Mouse (Mus musculus) midbrain, embryonic 14.5 days (tissue): ENCODE data around the gene Nlrp1b. TPM values are rescaled to one million over a fixed set of nuclear protein-coding genes. Genes with fewer than 3 reads are reported as not detected.

Experiments used
- ATAC-seq: fragments of 200-750 bp; cut with Nextera tagmentation; 2 replicates; pipeline ENCODE4 v1.8.0; 2017; ENCODE audit warnings: moderate number of reproducible peaks, moderate library complexity; ENCODE audit not compliant: low FRiP score, low TSS enrichment
- DNase-seq: peaks from one replicate; pipeline ENCODE4 v3.0.0-alpha.2; 2015
- H3K27ac ChIP-seq: fragments of 300-500 bp; sonication (generic); replicated peaks from 2 replicates; pipeline ENCODE4 v1.5.1; 2014; ENCODE audit warnings: mild to moderate bottlenecking, low read depth, low read length, moderate library complexity
- H3K27me3 ChIP-seq: fragments of 300-500 bp; sonication (generic); 2 replicates; pipeline ENCODE4 v1.6.1; 2014; ENCODE audit warnings: low read length, control low read depth, mixed read lengths; ENCODE audit not compliant: control insufficient read depth, insufficient read depth
- H3K36me3 ChIP-seq: fragments of 300-500 bp; sonication (generic); 2 replicates; pipeline ENCODE4 v1.6.1; 2014; ENCODE audit warnings: low read length, control low read depth; ENCODE audit not compliant: control insufficient read depth, insufficient read depth
- H3K4me1 ChIP-seq: fragments of 300-500 bp; sonication (generic); 2 replicates; pipeline ENCODE4 v1.6.1; 2014; ENCODE audit warnings: mild to moderate bottlenecking, antibody characterized with exemption, low read length, control low read depth; ENCODE audit not compliant: control insufficient read depth, insufficient read depth
- H3K4me2 ChIP-seq: fragments of 300-500 bp; sonication (generic); 2 replicates; pipeline ENCODE4 v1.6.1; 2014; ENCODE audit warnings: mild to moderate bottlenecking, low read length, moderate library complexity
- H3K4me3 ChIP-seq: fragments of 300-500 bp; sonication (generic); replicated peaks from 2 replicates; pipeline ENCODE4 v1.5.1; 2014; ENCODE audit warnings: low read depth, low read length
- H3K9ac ChIP-seq: fragments of 300-500 bp; sonication (generic); replicated peaks from 2 replicates; pipeline ENCODE4 v1.6.1; 2014; ENCODE audit warnings: mild to moderate bottlenecking, low read length, moderate library complexity
- H3K9me3 ChIP-seq: fragments of 300-500 bp; sonication (generic); 2 replicates; pipeline ENCODE4 v1.6.1; 2016; ENCODE audit warnings: low read length, control low read depth, mixed read lengths; ENCODE audit not compliant: control insufficient read depth
- WGBS: fragments of 180-500 bp; shearing (Covaris S2); extraction: QIAGEN DNeasy Blood & Tissue Kit; methylation state at CpG from one replicate; pipeline ENCODE4 v1.1.7; 2014; 5-methylcytosine and 5-hydroxymethylcytosine counted together
- polyA plus RNA-seq: library from polyadenylated mRNA; unstranded; fragments of >200 nt; fragmentation: Nextera tagmentation; extraction: Ambion mirVana; gene quantifications from 2 replicates; pipeline ENCODE4 v1.2.1, GENCODE M21; 2014

Nlrp1b gene
- polyA plus RNA-seq = not detected in 2 replicates

DNA sequence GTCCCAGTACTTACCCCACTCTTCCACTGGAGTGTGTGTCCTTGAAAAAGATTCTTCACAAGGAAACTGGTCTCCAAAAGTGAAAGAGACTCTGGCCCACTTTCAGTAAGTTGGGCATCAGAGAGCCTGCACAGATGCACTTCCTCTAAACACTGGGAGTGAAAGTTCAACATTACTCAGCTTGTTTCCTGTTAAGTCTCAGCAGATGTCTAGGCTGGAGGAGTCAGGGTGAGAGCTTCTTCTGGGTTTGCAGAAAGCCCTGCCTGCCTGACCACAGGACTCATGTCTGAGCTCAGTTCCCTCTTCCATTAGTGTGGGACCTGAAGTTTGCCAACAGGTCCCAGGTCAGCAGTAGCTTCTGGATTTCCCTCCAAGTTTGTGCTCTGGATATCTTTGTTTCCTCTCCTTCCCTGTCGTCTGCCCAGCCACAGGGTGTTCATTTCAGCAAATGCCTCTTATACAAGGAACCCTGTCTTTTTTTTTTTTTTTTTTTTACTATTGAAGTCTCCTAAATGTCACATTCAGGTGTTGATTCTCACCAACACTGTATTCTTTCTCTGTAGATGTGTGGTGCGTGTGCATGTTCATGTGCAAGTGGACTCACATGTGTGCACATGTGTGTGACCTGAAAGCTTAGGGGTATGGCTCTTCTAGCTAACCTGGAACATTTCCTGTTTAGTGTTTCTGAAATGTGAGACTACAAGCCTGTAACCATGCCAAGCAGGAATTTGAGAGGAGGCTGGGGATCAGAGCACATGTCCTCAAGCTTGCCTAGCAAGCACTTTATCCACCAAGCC is at the start of gene Nlrp1b:
Gene Nlrp1b, minus strand, starts transcription at position 50 of the 797 bp plus-strand sequence.
- WGBS = 80% methylated on average over 2 of the region's 2 CpGs

DNA sequence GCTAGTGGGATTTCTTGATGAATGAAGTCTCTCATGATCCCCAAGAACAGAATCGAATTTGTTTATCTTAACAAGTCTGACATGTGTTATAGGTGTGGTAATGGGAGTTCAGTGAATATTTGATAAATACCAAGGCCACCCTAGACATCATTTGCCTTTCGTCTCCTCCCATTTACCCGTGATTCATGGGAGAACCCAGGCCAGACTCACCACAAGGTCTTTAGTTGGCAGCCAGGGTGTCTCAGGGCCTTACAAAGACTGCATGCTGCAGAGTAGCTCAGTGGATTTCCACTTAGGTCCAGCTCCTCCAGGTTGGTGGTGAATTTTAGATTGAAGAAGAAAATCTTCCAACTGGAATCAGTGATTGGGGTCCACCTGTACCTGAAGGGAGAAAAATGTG is 30.5 kb upstream of the Nlrp1b start:
- H3K4me1 ChIP-seq = no peaks in the 10 kb centered on the region
- H3K36me3 ChIP-seq = no peaks in the 10 kb centered on the region
- H3K27me3 ChIP-seq = no peaks in the 10 kb centered on the region
- H3K9ac ChIP-seq = no peak overlapping the region
- DNase-seq (no peak), ATAC-seq (no peak)
- H3K4me3 ChIP-seq = no peak overlapping the region
- 83% methylated on average over 3 of the region's 3 CpGs for WGBS
- no peak overlapping the region for H3K4me2 ChIP-seq
- no peak overlapping the region for H3K27ac ChIP-seq
- no peaks in the 10 kb centered on the region for H3K9me3 ChIP-seq

More for the DNA sequence above, at the start of gene Nlrp1b:
- no peak within 1 kb of the TSS for H3K4me2 ChIP-seq
- H3K27ac ChIP-seq = no peak within 1 kb of the TSS
- no peak within 1 kb of the TSS for H3K9ac ChIP-seq
- H3K4me1 ChIP-seq = no peaks in the 10 kb centered on the region
- ATAC-seq = no peak
- H3K27me3 ChIP-seq = no peaks in the 10 kb centered on the region
- DNase-seq = no peak
- H3K9me3 ChIP-seq = no peaks in the 10 kb centered on the region
- H3K36me3 ChIP-seq = no peaks in the 10 kb centered on the region
- H3K4me3 ChIP-seq = no peak within 1 kb of the TSS

DNA sequence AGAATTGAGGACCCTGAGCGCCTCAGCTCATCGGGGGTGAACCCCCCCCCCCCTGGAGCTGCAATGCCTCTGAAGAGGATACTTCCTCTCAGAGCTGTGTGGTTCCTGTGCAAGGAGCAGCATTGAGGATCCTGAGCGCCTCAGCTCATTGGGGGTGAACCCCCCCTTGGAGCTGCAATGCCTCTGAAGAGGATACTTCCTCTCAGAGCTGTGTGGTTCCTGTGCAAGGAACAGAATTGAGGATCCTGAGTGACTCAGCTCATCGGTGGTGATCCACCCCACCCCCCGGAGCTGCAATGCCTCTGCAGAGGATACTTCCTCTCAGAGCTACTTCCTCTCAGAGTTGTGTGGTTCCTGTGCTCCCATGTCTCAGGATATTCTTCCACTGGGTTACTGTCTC is 20.8 kb upstream of the Nlrp1b start:
- H3K36me3 ChIP-seq = no peaks in the 10 kb centered on the region
- H3K27ac ChIP-seq = no peak overlapping the region
- ATAC-seq = no peak
- no peaks in the 10 kb centered on the region for H3K9me3 ChIP-seq
- H3K4me2 ChIP-seq = no peak overlapping the region
- H3K4me3 ChIP-seq = no peak overlapping the region
- no peak overlapping the region for H3K9ac ChIP-seq
- no peaks in the 10 kb centered on the region for H3K4me1 ChIP-seq
- DNase-seq = no peak
- no peaks in the 10 kb centered on the region for H3K27me3 ChIP-seq
- WGBS = 93% methylated on average over 5 of the region's 5 CpGs

DNA sequence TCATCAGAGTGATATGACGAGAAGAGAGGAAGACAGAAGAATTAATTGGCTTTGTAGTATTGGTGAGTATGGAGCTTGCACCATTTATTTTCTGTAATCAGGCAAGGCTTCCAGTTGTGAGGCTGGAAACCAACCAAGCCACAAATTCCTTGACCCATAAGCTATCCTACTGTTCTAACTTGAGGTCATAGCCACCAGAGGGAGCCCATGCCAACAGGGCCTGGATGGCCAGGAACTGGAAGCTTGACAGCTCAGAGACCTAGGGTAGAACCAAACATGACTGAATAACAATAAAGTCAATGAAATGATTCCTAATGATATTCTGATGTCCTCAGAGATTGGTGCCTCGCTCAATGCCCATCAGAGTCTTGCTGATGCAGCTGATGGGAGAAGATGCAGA is 5.9 kb downstream of the Nlrp1b start:
- 73% methylated on average over 2 of the region's 2 CpGs for WGBS
- H3K36me3 ChIP-seq = no peaks in the 10 kb centered on the region
- no peaks in the 10 kb centered on the region for H3K9me3 ChIP-seq
- H3K4me1 ChIP-seq = no peaks in the 10 kb centered on the region
- no peak overlapping the region for H3K9ac ChIP-seq
- no peak overlapping the region for H3K4me2 ChIP-seq
- H3K4me3 ChIP-seq = no peak overlapping the region
- no peak overlapping the region for H3K27ac ChIP-seq
- DNase-seq (no peak), ATAC-seq (no peak)
- H3K27me3 ChIP-seq = no peaks in the 10 kb centered on the region

DNA sequence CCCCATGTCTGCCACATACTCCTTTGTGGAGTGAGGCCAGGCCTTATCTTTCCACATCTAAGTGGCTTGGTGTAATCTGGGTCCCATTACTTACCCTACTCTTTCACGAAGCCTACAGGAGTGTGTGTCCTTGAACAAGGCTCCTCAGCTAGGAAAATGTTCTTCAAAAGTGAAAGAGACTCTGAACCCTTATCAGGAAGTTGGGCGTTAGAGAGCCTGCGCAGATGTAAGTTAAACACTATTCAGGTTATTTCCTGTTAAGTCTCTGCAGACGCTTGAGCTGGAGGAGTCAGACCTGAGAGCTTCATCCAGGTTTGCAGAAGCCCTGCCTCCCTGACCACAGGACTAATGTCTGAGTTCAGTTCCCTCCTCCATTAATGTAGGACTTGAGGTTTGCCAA is 27.8 kb downstream of the Nlrp1b start:
- H3K9ac ChIP-seq = no peak overlapping the region
- no peak overlapping the region for H3K4me3 ChIP-seq
- H3K27me3 ChIP-seq = no peaks in the 10 kb centered on the region
- no peaks in the 10 kb centered on the region for H3K4me1 ChIP-seq
- no peak for DNase-seq
- no peaks in the 10 kb centered on the region for H3K36me3 ChIP-seq
- no peaks in the 10 kb centered on the region for H3K9me3 ChIP-seq
- WGBS = 88% methylated on average over 4 of the region's 4 CpGs
- H3K4me2 ChIP-seq = no peak overlapping the region
- ATAC-seq = no peak
- no peak overlapping the region for H3K27ac ChIP-seq

DNA sequence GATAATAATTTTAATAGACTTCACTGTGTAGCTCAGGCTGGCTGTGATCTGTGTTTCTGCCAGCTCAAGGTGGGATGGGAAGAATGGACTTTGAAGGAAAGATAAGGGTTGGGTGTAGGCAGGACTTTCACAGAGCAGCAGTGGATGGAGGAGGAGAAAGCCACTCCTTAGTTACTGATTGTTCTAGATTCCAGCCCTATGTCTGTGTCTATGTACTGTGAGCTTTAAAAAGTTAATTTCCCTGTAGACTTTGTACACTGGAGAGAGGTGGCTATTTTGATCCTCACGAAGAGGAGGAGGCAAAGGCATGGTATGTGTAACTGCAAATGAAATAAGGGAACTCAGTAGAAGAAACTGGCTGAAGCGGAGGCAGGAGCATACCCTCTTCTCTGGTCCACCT is 31.2 kb downstream of the Nlrp1b start:
- no peak for ATAC-seq
- no peak overlapping the region for H3K4me2 ChIP-seq
- H3K27ac ChIP-seq = no peak overlapping the region
- no peak overlapping the region for H3K4me3 ChIP-seq
- no peak overlapping the region for H3K9ac ChIP-seq
- H3K27me3 ChIP-seq = no peaks in the 10 kb centered on the region
- no peaks in the 10 kb centered on the region for H3K9me3 ChIP-seq
- H3K4me1 ChIP-seq = no peaks in the 10 kb centered on the region
- no peak for DNase-seq
- 84% methylated on average over 2 of the region's 2 CpGs for WGBS
- no peaks in the 10 kb centered on the region for H3K36me3 ChIP-seq

DNA sequence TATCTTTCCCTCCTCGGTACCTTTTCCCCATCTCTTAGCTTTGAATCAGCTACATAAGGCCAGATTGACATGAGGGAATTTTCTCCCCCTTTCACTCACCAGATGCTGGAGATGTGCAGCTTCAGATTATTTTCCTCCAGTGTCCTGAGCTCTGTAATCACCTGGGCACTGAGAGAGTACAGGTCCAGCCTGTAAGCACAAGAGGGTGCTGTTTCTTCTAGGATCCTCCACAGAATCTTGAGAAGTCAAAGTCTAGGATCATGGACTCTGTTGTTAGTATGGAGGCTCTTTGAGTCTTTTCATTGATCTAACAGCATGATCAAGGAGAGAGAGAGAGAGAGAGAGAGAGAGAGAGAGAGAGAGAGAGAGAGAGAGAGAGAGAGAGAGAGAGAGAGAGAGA is 60.9 kb downstream of the Nlrp1b start:
- no peaks in the 10 kb centered on the region for H3K4me1 ChIP-seq
- no peaks in the 10 kb centered on the region for H3K27me3 ChIP-seq
- WGBS = 82% methylated on average over 1 of the region's 1 CpGs
- no peaks in the 10 kb centered on the region for H3K36me3 ChIP-seq
- no peak overlapping the region for H3K27ac ChIP-seq
- no peak overlapping the region for H3K4me3 ChIP-seq
- no peak overlapping the region for H3K9ac ChIP-seq
- no peak overlapping the region for H3K4me2 ChIP-seq
- no peaks in the 10 kb centered on the region for H3K9me3 ChIP-seq
- ATAC-seq (no peak), DNase-seq (no peak)

DNA sequence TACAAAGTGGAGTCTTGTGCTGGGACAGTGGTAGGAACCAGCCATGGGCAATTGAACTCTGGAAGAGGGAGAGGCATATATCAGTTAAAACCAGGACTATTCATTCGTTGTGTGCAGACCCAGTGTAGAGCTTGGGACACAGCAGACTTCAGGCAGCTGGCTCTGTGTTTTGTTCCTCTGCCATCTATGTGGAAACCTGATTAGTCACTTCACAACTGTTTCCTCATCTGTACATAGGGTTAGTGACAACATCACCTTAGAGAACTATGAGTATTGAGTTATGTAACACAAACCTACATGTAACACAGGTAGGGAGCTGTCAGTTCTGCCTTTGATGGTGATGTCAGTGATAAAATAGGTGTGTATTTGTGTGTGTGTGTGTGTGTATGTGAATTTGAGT is 66.4 kb downstream of the Nlrp1b start:
- ATAC-seq (no peak), DNase-seq (no peak)
- Histone ChIP-seq H3K4me2 (no peak overlapping the region), H3K4me1 (no peaks in the 10 kb centered on the region), H3K36me3 (no peaks in the 10 kb centered on the region), H3K9ac (no peak overlapping the region), H3K9me3 (no peaks in the 10 kb centered on the region), H3K27me3 (no peaks in the 10 kb centered on the region), H3K4me3 (no peak overlapping the region), H3K27ac (no peak overlapping the region)
- 68% methylated on average over 1 of the region's 1 CpGs for WGBS

DNA sequence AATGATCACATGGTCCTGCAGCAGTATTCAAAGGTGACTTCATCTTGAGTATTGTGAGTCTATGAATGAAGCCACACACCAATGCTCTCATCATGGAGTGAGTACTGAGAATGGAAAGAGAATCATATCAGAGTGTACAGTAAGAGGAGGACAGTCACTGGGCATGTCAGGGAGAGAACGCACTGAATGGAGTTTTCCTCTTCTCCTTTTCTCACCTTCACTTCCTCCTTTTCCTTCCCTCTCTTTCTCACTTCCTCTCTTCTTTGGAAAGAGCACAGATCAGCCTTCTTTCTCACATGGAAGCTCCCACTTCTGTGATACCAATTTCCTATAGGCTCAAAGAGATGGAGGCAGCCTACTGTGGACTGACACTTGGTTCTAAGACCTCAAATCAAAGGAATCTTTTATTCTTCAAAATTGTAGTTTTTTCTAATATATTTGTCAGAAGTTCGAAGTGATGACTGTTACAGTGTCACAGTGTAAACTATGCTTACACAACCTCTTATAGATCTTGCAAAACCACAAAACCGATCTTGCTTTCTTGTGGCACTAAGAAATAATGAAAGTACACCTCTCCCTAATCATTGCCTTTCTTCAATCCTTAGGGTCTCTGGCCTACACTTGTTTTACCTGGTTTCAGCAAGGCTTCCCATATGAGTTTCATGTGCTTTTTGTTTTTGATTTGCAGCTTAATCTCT is 70.9 kb downstream of the Nlrp1b start:
- 80% methylated on average over 3 of the region's 3 CpGs for WGBS
- ATAC-seq (no peak), DNase-seq (no peak)
- Histone ChIP-seq H3K4me3 (no peak overlapping the region), H3K27me3 (no peaks in the 10 kb centered on the region), H3K27ac (no peak overlapping the region), H3K9me3 (no peaks in the 10 kb centered on the region), H3K36me3 (no peaks in the 10 kb centered on the region), H3K4me2 (no peak overlapping the region), H3K4me1 (no peaks in the 10 kb centered on the region), H3K9ac (no peak overlapping the region)
